In genomic region chr12:98342158-98342557, GRCm38 (mm10) we compare ENCODE assay signal across 9 mouse cellular contexts.
A peak's percentile ranks its signal among the peaks of the same experiment; 100 is the strongest.
DNase-seq lines count a peak whose midpoint lies in the region; ATAC-seq lines count a peak whose summit lies in the region.
"Had no signal": no experiment of that assay in that cellular context is flagged by ENCODE, and none has a peak within 500 bp of the region (broad histone marks: within the 10 kb centered on the region; RNA-seq: fewer than 3 reads in every experiment).

No protein-coding gene starts in this region.

- no peaks in the 10 kb centered on the region for H3K4me1 ChIP-seq in neural tube, embryonic 11.5 days (ENCODE audit: control insufficient read depth, insufficient read depth, low read length)
- H3K4me1 ChIP-seq in neural tube, embryonic 15.5 days, result no peaks in the 10 kb centered on the region
- H3K4me1 ChIP-seq in forebrain, embryonic 14.5 days (ENCODE audit: control insufficient read depth, insufficient read depth, low read length), result no peaks in the 10 kb centered on the region

- H3K27ac ChIP-seq in neural tube, embryonic 11.5 days (ENCODE audit: low read depth, low read length), result no peak overlapping the region
- H3K27ac ChIP-seq in neural tube, embryonic 15.5 days (replicated peaks), result no peak overlapping the region
- H3K27ac ChIP-seq in forebrain, embryonic 14.5 days (ENCODE audit: low read depth, low read length), result no peak overlapping the region

- no peaks in the 10 kb centered on the region for H3K36me3 ChIP-seq in neural tube, embryonic 11.5 days (ENCODE audit: control insufficient read depth, insufficient read depth, low read length)
- no peaks in the 10 kb centered on the region for H3K36me3 ChIP-seq in neural tube, embryonic 15.5 days
- no peaks in the 10 kb centered on the region for H3K36me3 ChIP-seq in splenic B cell, adult 2 months (ENCODE audit: control insufficient read depth, insufficient read depth, low read length, poor library complexity, severe bottlenecking)
- no peaks in the 10 kb centered on the region for H3K36me3 ChIP-seq in forebrain, embryonic 14.5 days (ENCODE audit: control insufficient read depth, insufficient read depth, low read length)

- no peak for ATAC-seq in neural tube, embryonic 11.5 days (ENCODE audit: insufficient read depth, low FRiP score, low TSS enrichment)
- ATAC-seq in neural tube, embryonic 15.5 days (ENCODE audit: low FRiP score), result no peak
- ATAC-seq in forebrain, embryonic 14.5 days, result no peak

- no peaks in the 10 kb centered on the region for H3K9me3 ChIP-seq in neural tube, embryonic 11.5 days (ENCODE audit: control insufficient read depth, low read length)
- no peaks in the 10 kb centered on the region for H3K9me3 ChIP-seq in neural tube, embryonic 15.5 days (replicated peaks)
- no peaks in the 10 kb centered on the region for H3K9me3 ChIP-seq in forebrain, embryonic 14.5 days (replicated peaks; ENCODE audit: control insufficient read depth, low read length)

- H3K9ac ChIP-seq in neural tube, embryonic 11.5 days (ENCODE audit: low read length), result no peak overlapping the region
- no peak overlapping the region for H3K9ac ChIP-seq in neural tube, embryonic 15.5 days (replicated peaks)
- H3K9ac ChIP-seq in forebrain, embryonic 14.5 days (ENCODE audit: low read length), result no peak overlapping the region

- 87% methylated on average over 2 of the region's 2 CpGs for WGBS in neural tube, embryonic 11.5 days
- WGBS in neural tube, embryonic 15.5 days, result 95% methylated on average over 2 of the region's 2 CpGs
- WGBS in forebrain, embryonic 14.5 days, result 93% methylated on average over 2 of the region's 2 CpGs

- no peak overlapping the region for H3K4me3 ChIP-seq in neural tube, embryonic 11.5 days (ENCODE audit: low read depth, low read length)
- H3K4me3 ChIP-seq in neural tube, embryonic 15.5 days (replicated peaks), result no peak overlapping the region
- no peak overlapping the region for H3K4me3 ChIP-seq in forebrain, embryonic 14.5 days (ENCODE audit: low read depth, low read length)
- H3K4me3 ChIP-seq: myocyte had no signal

- DNase-seq in adrenal gland, postnatal 14 days, result peak; percentile 29
- no peak for DNase-seq in adrenal gland, postnatal 4 days (ENCODE audit: low spot score in 2 of 2)
- DNase-seq in neural tube, embryonic 11.5 days (ENCODE audit: low spot score), result peak; percentile 43
- peak; percentile 41 to 43 for DNase-seq in kidney, postnatal 4 days
- peak; percentile 62 for DNase-seq in splenic B cell, adult 2 months (ENCODE audit: low read depth, low spot score)
- DNase-seq in layer of hippocampus, adult 9-11 months, result no peak
- no peak for DNase-seq in forebrain, embryonic 14.5 days (ENCODE audit: low spot score)

- H3K27me3 ChIP-seq in neural tube, embryonic 11.5 days (ENCODE audit: control insufficient read depth, insufficient read depth, low read length), result no peaks in the 10 kb centered on the region
- no peaks in the 10 kb centered on the region for H3K27me3 ChIP-seq in neural tube, embryonic 15.5 days (replicated peaks)
- no peaks in the 10 kb centered on the region for H3K27me3 ChIP-seq in splenic B cell, adult 2 months (ENCODE audit: control insufficient read depth, insufficient read depth, low read length, poor library complexity, severe bottlenecking)
- H3K27me3 ChIP-seq in forebrain, embryonic 14.5 days (replicated peaks; ENCODE audit: control insufficient read depth, insufficient read depth, low read length), result no peaks in the 10 kb centered on the region

- H3K4me2 ChIP-seq in neural tube, embryonic 11.5 days (ENCODE audit: low read depth), result no peak overlapping the region
- H3K4me2 ChIP-seq in neural tube, embryonic 15.5 days, result no peak overlapping the region
- H3K4me2 ChIP-seq in forebrain, embryonic 14.5 days (ENCODE audit: low read length), result no peak overlapping the region

Comparison
In these comparisons a context has a peak if more than half of its experiments do, and no peak if none do; other contexts are left out.
1. DNase-seq: peak in adrenal gland, postnatal 14 days (single experiment), neural tube, embryonic 11.5 days (single experiment), kidney, postnatal 4 days (2 of 2) and splenic B cell, adult 2 months (single experiment); none in adrenal gland, postnatal 4 days (0 of 2), layer of hippocampus, adult 9-11 months (single experiment) and forebrain, embryonic 14.5 days (single experiment).